Mouse (Mus musculus): Measurements from ENCODE around the gene Lats1. TPM values are rescaled to one million over a fixed set of nuclear protein-coding genes. Genes with fewer than 3 reads are reported as not detected.

Gene Lats1
- polyA plus RNA-seq (2014; fragmentation: Nextera tagmentation; extraction: Ambion mirVana), result 14.9 and 15.1 TPM in 2 replicates

DNA sequence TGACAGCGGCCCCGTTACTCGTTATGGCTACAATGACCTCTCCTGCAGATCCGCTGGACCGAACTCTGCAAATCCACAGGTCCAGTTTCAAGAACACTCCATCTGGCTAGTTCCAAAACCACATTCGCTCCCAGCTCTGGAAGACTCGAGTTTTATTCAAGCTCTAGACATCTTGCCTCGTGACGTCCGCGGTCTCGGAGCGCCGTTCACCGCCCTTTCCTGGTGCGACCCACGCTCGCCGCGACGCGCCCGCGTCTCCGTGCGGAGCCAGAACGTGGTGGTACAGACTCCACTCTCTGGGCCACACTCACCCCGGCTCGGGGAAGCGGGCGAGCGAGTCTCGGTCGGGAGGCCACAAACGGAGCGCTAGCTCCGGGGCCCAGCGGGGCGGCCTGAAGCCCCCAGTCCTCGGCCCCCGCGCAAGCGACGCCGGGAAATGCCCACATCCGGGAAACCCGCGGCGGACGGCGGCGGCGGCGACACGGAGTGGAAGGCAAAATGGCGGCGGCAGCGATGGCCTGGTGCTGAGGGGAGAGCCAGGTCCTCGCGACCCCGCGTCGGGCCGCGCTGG lies at the start of gene Lats1, which contains the start of gene Pcmt1:
Gene Lats1, plus strand, starts transcription at position 484 of the 571 bp plus-strand sequence.
Gene Pcmt1, minus strand, starts transcription at position 406 of the 571 bp plus-strand sequence.
- peak within 1 kb of the TSS; percentile 99 for H3K9ac ChIP-seq (ENCODE audit: low read length)
- peaks cover 4% of the 10 kb centered on the region; the same call in 1 of the 2 replicates for H3K4me1 ChIP-seq (replicated peaks; ENCODE audit: control insufficient read depth, insufficient read depth, low read length)
- peaks cover 9% of the 10 kb centered on the region; the same call in 1 of the 2 replicates for H3K36me3 ChIP-seq (ENCODE audit: control insufficient read depth, insufficient read depth, low read length)
- H3K9me3 ChIP-seq (ENCODE audit: control insufficient read depth, low read length), result no peaks in the 10 kb centered on the region
- peak within 1 kb of the TSS; percentile 74 for H3K4me2 ChIP-seq (ENCODE audit: low read depth, low read length, severe bottlenecking)
- peak; percentile 94 for DNase-seq (ENCODE audit: low spot score)
- H3K27me3 ChIP-seq (ENCODE audit: control insufficient read depth, insufficient read depth, low read length), result no peaks in the 10 kb centered on the region
- peak within 1 kb of the TSS; percentile 98 for H3K4me3 ChIP-seq (ENCODE audit: low read depth, low read length)
- under 1% methylated on average over 47 of the region's 65 CpGs for WGBS
- H3K27ac ChIP-seq (ENCODE audit: low read depth, low read length), result peak within 1 kb of the TSS; percentile 90
- ATAC-seq (replicated peaks; ENCODE audit: low FRiP score), result peak; percentile 88

DNA sequence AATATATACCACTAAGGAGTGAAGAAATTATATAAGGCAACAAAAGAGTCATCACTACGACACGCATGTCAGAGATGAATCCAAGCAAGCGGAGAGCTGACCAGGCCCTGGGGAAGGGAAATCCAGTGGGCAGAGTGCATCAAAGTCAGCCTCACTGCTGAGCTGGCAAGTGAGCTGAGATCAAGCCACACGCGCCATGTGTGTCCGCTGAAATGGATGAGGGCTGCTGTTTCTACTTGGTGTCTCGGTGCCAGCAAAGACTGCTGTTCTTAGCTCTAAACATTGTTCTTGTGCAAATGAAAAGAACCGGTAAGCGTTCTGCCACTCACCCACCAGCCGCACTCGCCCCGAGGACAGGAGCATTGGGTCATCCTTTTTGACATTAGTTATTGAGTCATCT lies 40.6 kb upstream of the Lats1 start:
- peaks cover 4% of the 10 kb centered on the region; the same call in 1 of the 2 replicates for H3K36me3 ChIP-seq (ENCODE audit: control insufficient read depth, insufficient read depth, low read length)
- H3K9ac ChIP-seq (ENCODE audit: low read length), result no peak overlapping the region
- 96% methylated on average over 12 of the region's 12 CpGs for WGBS
- H3K4me3 ChIP-seq (ENCODE audit: low read depth, low read length), result no peak overlapping the region
- no peak for DNase-seq (ENCODE audit: low spot score)
- H3K4me2 ChIP-seq (ENCODE audit: low read depth, low read length, severe bottlenecking), result no peak overlapping the region
- no peaks in the 10 kb centered on the region for H3K9me3 ChIP-seq (ENCODE audit: control insufficient read depth, low read length)
- no peak overlapping the region for H3K27ac ChIP-seq (ENCODE audit: low read depth, low read length)
- ATAC-seq (replicated peaks; ENCODE audit: low FRiP score), result no peak
- H3K4me1 ChIP-seq (replicated peaks; ENCODE audit: control insufficient read depth, insufficient read depth, low read length), result no peaks in the 10 kb centered on the region
- no peaks in the 10 kb centered on the region for H3K27me3 ChIP-seq (ENCODE audit: control insufficient read depth, insufficient read depth, low read length)

DNA sequence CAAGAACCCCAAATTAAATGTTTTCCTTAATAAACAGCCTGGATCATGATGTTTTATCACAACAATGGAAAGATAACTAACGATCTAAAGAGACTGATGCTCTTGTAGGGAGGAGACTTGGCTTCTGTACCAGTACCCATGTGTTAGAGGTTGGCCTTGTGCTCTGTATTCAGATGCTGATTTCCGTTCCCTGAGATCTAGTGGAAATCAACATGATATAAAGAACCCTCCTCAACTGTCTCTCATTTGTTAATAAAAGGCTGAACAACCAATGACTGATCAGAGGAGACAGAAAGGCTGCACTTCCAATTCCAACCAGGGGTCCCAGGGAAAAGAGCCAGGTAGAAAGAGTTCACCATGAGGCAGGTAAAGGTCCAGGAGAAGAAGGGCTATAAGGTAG lies 35.1 kb upstream of the Lats1 start:
- 93% methylated on average over 2 of the region's 2 CpGs for WGBS

DNA sequence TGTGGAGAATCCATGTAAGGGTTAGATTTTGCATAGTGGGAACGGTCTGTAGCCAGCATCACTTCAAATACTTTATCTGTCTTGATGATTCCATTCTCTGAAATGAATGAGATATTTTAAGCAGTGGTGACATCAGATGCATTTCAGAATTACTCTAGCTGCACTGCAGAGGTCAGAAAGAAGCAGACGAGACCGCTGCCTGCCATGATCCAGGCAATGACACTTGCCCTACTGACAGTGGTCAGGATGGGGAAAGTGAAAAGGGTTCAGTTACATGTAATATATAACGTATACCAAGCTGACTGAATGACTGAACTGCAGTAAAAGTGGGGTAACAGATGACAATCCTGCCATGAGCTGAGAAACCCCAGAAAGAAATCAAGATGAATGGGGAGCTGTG lies 32.0 kb upstream of the Lats1 start:
- WGBS, result 91% methylated on average over 4 of the region's 4 CpGs
- Histone ChIP-seq H3K4me3 (ENCODE audit: low read depth, low read length) (no peak overlapping the region), H3K27me3 (ENCODE audit: control insufficient read depth, insufficient read depth, low read length) (no peaks in the 10 kb centered on the region), H3K9ac (ENCODE audit: low read length) (no peak overlapping the region), H3K36me3 (ENCODE audit: control insufficient read depth, insufficient read depth, low read length) (no peaks in the 10 kb centered on the region; the same call in 1 of the 2 replicates), H3K9me3 (ENCODE audit: control insufficient read depth, low read length) (no peaks in the 10 kb centered on the region), H3K4me2 (ENCODE audit: low read depth, low read length, severe bottlenecking) (no peak overlapping the region), H3K4me1 (replicated peaks; ENCODE audit: control insufficient read depth, insufficient read depth, low read length) (no peaks in the 10 kb centered on the region), H3K27ac (ENCODE audit: low read depth, low read length) (no peak overlapping the region)
- ATAC-seq (replicated peaks; ENCODE audit: low FRiP score) (no peak), DNase-seq (ENCODE audit: low spot score) (no peak)

More for the DNA sequence above, 35.1 kb upstream of the Lats1 start:
- Histone ChIP-seq H3K4me1 (replicated peaks; ENCODE audit: control insufficient read depth, insufficient read depth, low read length) (no peaks in the 10 kb centered on the region), H3K27ac (ENCODE audit: low read depth, low read length) (no peak overlapping the region), H3K4me2 (ENCODE audit: low read depth, low read length, severe bottlenecking) (no peak overlapping the region), H3K4me3 (ENCODE audit: low read depth, low read length) (no peak overlapping the region), H3K9me3 (ENCODE audit: control insufficient read depth, low read length) (no peaks in the 10 kb centered on the region), H3K27me3 (ENCODE audit: control insufficient read depth, insufficient read depth, low read length) (no peaks in the 10 kb centered on the region), H3K36me3 (ENCODE audit: control insufficient read depth, insufficient read depth, low read length) (no peaks in the 10 kb centered on the region; the same call in 1 of the 2 replicates), H3K9ac (ENCODE audit: low read length) (no peak overlapping the region)
- DNase-seq (ENCODE audit: low spot score), result no peak
- no peak for ATAC-seq (replicated peaks; ENCODE audit: low FRiP score)

DNA sequence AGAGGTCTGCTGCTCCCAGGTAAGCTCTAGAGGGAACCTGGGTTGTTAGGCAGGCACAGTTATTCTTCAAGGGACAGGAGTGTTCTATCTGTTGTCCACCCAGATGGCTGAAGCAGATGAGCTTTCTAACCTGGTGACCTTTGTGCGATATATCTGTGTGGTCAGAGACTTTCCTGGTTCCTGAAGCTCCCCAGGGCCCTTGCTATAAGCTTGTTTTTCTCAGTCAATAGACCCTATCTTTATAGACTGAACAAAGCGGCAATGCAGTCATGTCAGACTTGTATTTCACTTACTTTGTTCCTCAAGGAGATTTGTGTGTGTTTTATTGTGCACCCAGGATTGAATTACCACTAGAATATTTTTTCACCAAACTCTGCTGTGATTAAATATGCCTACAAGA lies 30.0 kb upstream of the Lats1 start:
- WGBS, result 92% methylated on average over 2 of the region's 2 CpGs

DNA sequence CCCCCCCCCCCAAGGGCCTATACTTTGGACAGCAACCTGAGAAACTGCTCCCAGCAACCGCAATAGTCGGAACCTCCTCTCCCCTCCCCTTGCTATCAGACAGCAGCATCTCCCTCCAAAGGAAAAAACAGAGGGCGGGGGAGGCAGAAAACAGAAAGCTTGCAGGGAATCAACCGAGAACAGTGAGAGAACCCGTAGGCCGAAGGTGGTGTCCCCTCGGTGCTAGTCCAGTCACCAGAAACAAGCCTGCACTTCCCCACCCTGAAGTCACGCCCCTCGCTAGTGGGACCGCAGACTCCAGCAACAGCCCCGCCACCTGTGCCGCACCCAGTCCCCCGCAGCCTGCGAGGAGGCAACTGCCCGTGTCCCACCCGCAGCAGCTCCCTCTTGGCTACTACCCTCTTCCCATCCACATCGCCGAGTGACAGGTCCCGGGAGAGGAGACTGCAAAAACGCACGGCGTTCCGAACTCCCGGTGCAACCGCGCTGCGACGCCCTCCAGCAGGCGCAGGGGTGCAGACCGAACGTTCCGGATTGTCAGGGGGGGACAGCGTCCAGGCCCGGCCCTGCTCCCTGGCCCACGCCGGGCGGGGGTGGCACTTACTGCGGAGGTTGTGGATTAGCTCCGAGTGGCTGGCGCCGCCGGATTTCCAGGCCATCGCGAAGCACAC lies 18.4 kb upstream of the Lats1 start:
- no peaks in the 10 kb centered on the region for H3K36me3 ChIP-seq (ENCODE audit: control insufficient read depth, insufficient read depth, low read length)
- DNase-seq (ENCODE audit: low spot score) (no peak), ATAC-seq (replicated peaks; ENCODE audit: low FRiP score) (peak; percentile 80)
- peak overlapping the region; percentile 87 for H3K27ac ChIP-seq (ENCODE audit: low read depth, low read length)
- WGBS, result under 1% methylated on average over 44 of the region's 44 CpGs
- H3K9me3 ChIP-seq (ENCODE audit: control insufficient read depth, low read length), result no peaks in the 10 kb centered on the region
- H3K27me3 ChIP-seq (ENCODE audit: control insufficient read depth, insufficient read depth, low read length), result no peaks in the 10 kb centered on the region
- peak overlapping the region; percentile 57 for H3K4me2 ChIP-seq (ENCODE audit: low read depth, low read length, severe bottlenecking)
- H3K4me1 ChIP-seq (replicated peaks; ENCODE audit: control insufficient read depth, insufficient read depth, low read length), result no peaks in the 10 kb centered on the region
- peak overlapping the region; percentile 91 for H3K9ac ChIP-seq (ENCODE audit: low read length)
- H3K4me3 ChIP-seq (ENCODE audit: low read depth, low read length), result peak overlapping the region; percentile 87

More for the DNA sequence above, 30.0 kb upstream of the Lats1 start:
- Histone ChIP-seq H3K36me3 (ENCODE audit: control insufficient read depth, insufficient read depth, low read length) (no peaks in the 10 kb centered on the region; the same call in 1 of the 2 replicates), H3K27me3 (ENCODE audit: control insufficient read depth, insufficient read depth, low read length) (no peaks in the 10 kb centered on the region), H3K4me2 (ENCODE audit: low read depth, low read length, severe bottlenecking) (no peak overlapping the region), H3K4me3 (ENCODE audit: low read depth, low read length) (no peak overlapping the region), H3K9ac (ENCODE audit: low read length) (no peak overlapping the region), H3K27ac (ENCODE audit: low read depth, low read length) (no peak overlapping the region), H3K9me3 (ENCODE audit: control insufficient read depth, low read length) (no peaks in the 10 kb centered on the region), H3K4me1 (replicated peaks; ENCODE audit: control insufficient read depth, insufficient read depth, low read length) (no peaks in the 10 kb centered on the region)
- DNase-seq (ENCODE audit: low spot score) (no peak), ATAC-seq (replicated peaks; ENCODE audit: low FRiP score) (no peak)

DNA sequence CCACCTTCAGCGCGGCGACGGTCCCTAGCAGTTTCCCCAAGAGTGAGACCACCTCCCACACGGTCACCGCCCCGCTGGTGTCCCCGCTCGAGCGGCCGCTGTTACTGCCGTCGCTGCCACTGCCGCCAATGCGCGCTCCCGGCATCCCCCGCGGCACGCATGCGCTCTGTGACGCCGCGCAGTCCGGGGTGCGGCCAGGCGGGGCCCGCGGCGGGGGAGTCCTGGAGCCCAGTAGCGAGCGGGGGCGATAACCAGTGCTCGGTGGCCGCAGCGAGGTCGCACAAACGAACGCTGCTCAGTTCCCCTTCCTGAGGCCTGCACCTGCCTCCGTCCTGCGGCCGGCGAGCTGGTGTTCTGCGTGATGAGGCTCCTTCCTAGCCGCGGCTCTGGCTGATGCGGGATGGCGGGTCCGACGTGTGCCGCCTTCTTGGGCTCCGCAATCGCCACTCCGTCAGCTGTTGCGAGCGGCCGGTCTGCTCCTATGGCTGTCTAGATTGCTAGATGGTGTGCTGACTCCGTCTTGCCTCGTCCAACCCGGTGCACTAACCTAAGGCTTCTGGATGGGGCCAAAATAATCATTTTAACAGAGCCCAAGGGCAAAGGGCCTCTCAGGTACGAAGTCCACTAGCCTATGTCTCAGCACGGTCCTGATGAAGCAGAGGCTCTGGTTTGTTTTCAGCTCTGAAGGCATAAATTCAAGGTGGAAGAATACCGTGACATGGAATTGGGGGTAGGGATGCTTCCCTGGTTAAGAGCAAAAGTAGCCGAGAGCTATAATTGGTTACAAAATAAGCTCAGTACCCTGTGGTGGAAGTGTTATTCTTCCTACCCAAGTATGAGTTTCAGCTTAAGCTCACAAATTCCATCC lies 17.6 kb upstream of the Lats1 start:
- Histone ChIP-seq H3K27ac (ENCODE audit: low read depth, low read length) (peak overlapping the region; percentile 87), H3K4me2 (ENCODE audit: low read depth, low read length, severe bottlenecking) (peak overlapping the region; percentile 57), H3K9me3 (ENCODE audit: control insufficient read depth, low read length) (no peaks in the 10 kb centered on the region), H3K4me3 (ENCODE audit: low read depth, low read length) (peak overlapping the region; percentile 87), H3K27me3 (ENCODE audit: control insufficient read depth, insufficient read depth, low read length) (no peaks in the 10 kb centered on the region), H3K36me3 (ENCODE audit: control insufficient read depth, insufficient read depth, low read length) (no peaks in the 10 kb centered on the region), H3K9ac (ENCODE audit: low read length) (peak overlapping the region; percentile 91), H3K4me1 (replicated peaks; ENCODE audit: control insufficient read depth, insufficient read depth, low read length) (peaks cover 5% of the 10 kb centered on the region)
- ATAC-seq (replicated peaks; ENCODE audit: low FRiP score), result peak; percentile 91
- DNase-seq (ENCODE audit: low spot score), result peak; percentile 94
- WGBS, result under 1% methylated on average over 60 of the region's 64 CpGs

DNA sequence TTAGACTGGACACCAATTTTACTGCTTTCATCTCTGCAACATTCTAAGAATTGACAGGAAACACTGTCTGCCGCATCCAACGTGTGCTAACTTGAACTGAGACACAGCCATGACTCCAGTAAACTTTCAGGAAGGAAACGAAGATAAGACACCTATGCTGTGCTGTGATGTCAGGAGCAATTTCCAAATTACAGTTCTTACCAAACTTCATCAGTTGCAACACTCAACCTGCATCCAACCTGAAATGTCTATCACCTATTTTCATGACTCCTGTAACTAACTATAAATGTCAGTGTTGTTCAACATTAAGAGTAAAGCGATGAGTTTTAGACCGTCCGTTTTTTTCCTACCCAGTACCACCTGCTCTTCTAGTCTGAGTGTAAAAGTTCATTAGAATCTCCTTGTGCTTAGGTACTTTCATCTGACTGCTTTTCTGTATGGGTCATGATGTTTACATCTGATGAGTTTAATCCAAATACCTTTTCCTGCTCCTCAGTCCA lies 16.9 kb upstream of the Lats1 start:
- ATAC-seq (replicated peaks; ENCODE audit: low FRiP score), result no peak
- H3K27ac ChIP-seq (ENCODE audit: low read depth, low read length), result no peak overlapping the region
- 75% methylated on average over 6 of the region's 6 CpGs for WGBS

More for the DNA sequence above, 16.9 kb upstream of the Lats1 start:
- H3K4me1 ChIP-seq (replicated peaks; ENCODE audit: control insufficient read depth, insufficient read depth, low read length), result peaks cover 6% of the 10 kb centered on the region
- no peaks in the 10 kb centered on the region for H3K27me3 ChIP-seq (ENCODE audit: control insufficient read depth, insufficient read depth, low read length)
- peak overlapping the region; percentile 87 for H3K4me3 ChIP-seq (ENCODE audit: low read depth, low read length)
- no peaks in the 10 kb centered on the region for H3K36me3 ChIP-seq (ENCODE audit: control insufficient read depth, insufficient read depth, low read length)
- no peak for DNase-seq (ENCODE audit: low spot score)
- H3K9ac ChIP-seq (ENCODE audit: low read length), result peak overlapping the region; percentile 91
- peak overlapping the region; percentile 57 for H3K4me2 ChIP-seq (ENCODE audit: low read depth, low read length, severe bottlenecking)
- H3K9me3 ChIP-seq (ENCODE audit: control insufficient read depth, low read length), result no peaks in the 10 kb centered on the region
